Mouse (Mus musculus): ENCODE data around the gene Wdr6.

- TF ChIP-seq CTCF (IDR thresholded peaks at IDR 0.05; ENCODE audit: extremely low read depth, insufficient read depth, insufficient read length, insufficient replicate concordance) (no peak), POLR2A (IDR thresholded peaks at IDR 0.05; ENCODE audit: low read depth, low read length) (peak; percentile 48; the same call in 1 of the 2 replicates)
Measured at GRCm38 (mm10) chr9:108578545-108579343, at the start of gene Wdr6.
